Mouse (Mus musculus): Measurements from ENCODE around the gene Tmem38a. TPM values are rescaled to one million over a fixed set of nuclear protein-coding genes. Genes with fewer than 3 reads are reported as not detected.

The Tmem38a gene
- total and polyA plus RNA-seq, 2 experiments from 2014 or later = 47.7 to 71.8 TPM

DNA sequence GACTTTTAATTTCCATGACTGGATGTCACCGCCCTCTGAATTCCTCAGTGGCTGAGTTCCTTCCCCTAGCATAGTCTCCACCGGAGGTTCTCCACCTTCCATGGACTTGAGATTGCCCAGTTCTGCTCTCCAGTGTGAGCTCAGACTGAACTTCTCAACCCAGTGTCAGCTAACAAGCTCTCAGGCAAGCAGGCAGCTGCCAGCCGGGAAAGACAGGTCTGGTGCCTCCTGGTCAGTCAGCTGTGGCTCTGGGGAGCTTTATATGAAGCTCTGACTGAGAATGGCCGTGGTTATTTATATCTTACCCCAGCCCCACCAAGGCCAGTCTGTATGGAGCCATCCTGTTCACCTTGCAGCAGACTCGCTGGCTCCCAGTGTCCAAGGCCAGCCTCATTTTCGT, 12.5 kb downstream of the Tmem38a start:
- Histone ChIP-seq H3K9ac (replicated peaks; ENCODE audit: low read length) (no peak overlapping the region), H3K36me3 (ENCODE audit: insufficient read depth, low read length) (peaks cover 5% of the 10 kb centered on the region; the same call in 1 of the 2 replicates), H3K4me1 (ENCODE audit: insufficient read depth, low read length) (no peaks in the 10 kb centered on the region), H3K4me2 (ENCODE audit: low read depth, low read length) (no peak overlapping the region), H3K4me3 (ENCODE audit: low read length) (no peak overlapping the region), H3K9me3 (ENCODE audit: low read length) (no peaks in the 10 kb centered on the region), H3K27me3 (ENCODE audit: insufficient read depth, low read length) (no peaks in the 10 kb centered on the region), H3K27ac (no peak overlapping the region)
- WGBS = 81% methylated on average over 6 of the region's 6 CpGs
- DNase-seq (ENCODE audit: low spot score) = no peak
- no peak for TF ChIP-seq CTCF (IDR thresholded peaks at IDR 0.05; ENCODE audit: low read depth)
- no peak for ATAC-seq

DNA sequence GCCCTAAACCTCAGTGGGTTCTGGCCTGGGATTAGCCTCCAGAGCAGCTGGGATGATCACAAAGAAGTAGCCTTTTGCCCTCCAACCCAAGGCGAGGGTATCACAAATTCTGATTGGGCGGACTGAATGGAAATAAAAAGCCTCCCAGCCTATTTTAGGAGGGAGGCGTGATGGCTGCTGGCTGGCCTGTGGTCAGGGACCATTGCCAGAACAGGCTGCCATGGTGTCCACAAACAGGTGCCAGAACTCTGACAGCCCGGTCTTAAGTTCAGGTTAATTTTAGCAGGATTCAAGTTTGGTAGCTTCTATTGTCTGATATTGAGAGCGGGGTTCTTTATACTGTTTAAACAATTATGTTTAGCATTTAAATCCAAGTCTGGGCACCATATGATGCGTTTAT, 16.0 kb downstream of the Tmem38a start:
- no peak overlapping the region for H3K4me3 ChIP-seq (ENCODE audit: low read length)
- no peak overlapping the region for H3K27ac ChIP-seq
- no peak overlapping the region for H3K4me2 ChIP-seq (ENCODE audit: low read depth, low read length)
- ATAC-seq (no peak), DNase-seq (ENCODE audit: low spot score) (peak; percentile 54)
- H3K9ac ChIP-seq (replicated peaks; ENCODE audit: low read length) = no peak overlapping the region
- no peaks in the 10 kb centered on the region for H3K4me1 ChIP-seq (ENCODE audit: insufficient read depth, low read length)
- 50% methylated on average over 6 of the region's 6 CpGs for WGBS
- H3K9me3 ChIP-seq (ENCODE audit: low read length) = no peaks in the 10 kb centered on the region
- TF ChIP-seq CTCF (IDR thresholded peaks at IDR 0.05; ENCODE audit: low read depth) = no peak
- no peaks in the 10 kb centered on the region for H3K36me3 ChIP-seq (ENCODE audit: insufficient read depth, low read length)
- no peaks in the 10 kb centered on the region for H3K27me3 ChIP-seq (ENCODE audit: insufficient read depth, low read length)

DNA sequence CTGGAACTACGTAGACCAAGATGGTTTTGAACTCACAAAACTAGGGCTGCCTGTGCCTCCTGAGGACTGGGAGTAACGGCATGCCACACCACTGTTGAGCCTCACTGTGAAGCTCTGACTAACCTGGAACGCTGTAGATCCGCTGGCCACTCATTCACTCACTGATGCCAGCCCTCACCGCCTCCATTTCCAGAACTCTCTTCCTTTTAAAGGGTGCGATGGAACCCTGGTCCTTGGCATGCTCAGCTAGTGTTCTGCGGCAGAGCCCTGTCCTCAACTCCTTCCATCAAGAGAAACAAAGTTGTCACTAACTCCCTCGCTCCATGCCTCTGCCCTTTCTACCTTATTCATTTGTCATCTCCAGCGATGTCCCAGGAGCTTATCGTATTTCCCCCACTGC, 17.0 kb downstream of the Tmem38a start:
- Histone ChIP-seq H3K9ac (replicated peaks; ENCODE audit: low read length) (no peak overlapping the region), H3K27me3 (ENCODE audit: insufficient read depth, low read length) (no peaks in the 10 kb centered on the region), H3K4me2 (ENCODE audit: low read depth, low read length) (no peak overlapping the region), H3K9me3 (ENCODE audit: low read length) (no peaks in the 10 kb centered on the region), H3K36me3 (ENCODE audit: insufficient read depth, low read length) (no peaks in the 10 kb centered on the region), H3K4me1 (ENCODE audit: insufficient read depth, low read length) (no peaks in the 10 kb centered on the region), H3K27ac (no peak overlapping the region), H3K4me3 (ENCODE audit: low read length) (no peak overlapping the region)
- 90% methylated on average over 10 of the region's 10 CpGs for whole genome bisulfite sequencing
- ATAC-seq = no peak
- DNase-seq (ENCODE audit: low spot score) = no peak
- TF ChIP-seq CTCF (IDR thresholded peaks at IDR 0.05; ENCODE audit: low read depth) = no peak

DNA sequence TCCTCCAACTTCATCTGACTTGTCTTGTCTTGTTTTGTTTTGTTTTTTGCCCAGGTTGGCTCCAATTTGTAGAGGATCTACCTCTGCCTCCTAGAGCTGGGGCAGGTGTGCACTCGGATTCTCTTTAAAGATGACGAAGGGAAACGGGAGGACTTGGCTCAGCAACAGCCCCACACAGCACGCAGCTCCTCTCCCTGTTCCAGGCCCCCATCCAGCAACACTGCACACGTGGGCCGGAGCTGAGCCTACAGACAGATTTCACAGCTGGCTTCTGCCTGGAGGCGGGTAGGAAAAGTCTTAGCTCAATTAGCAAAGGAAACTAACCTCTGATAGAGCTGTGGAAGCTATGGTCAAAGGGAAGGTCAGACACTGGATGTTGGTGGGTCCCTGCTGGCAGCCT, 17.4 kb downstream of the Tmem38a start:
- Histone ChIP-seq H3K36me3 (ENCODE audit: insufficient read depth, low read length) (no peaks in the 10 kb centered on the region), H3K27me3 (ENCODE audit: insufficient read depth, low read length) (no peaks in the 10 kb centered on the region), H3K4me2 (ENCODE audit: low read depth, low read length) (no peak overlapping the region), H3K9ac (replicated peaks; ENCODE audit: low read length) (no peak overlapping the region), H3K9me3 (ENCODE audit: low read length) (no peaks in the 10 kb centered on the region), H3K27ac (no peak overlapping the region), H3K4me3 (ENCODE audit: low read length) (no peak overlapping the region), H3K4me1 (ENCODE audit: insufficient read depth, low read length) (no peaks in the 10 kb centered on the region)
- 60% methylated on average over 7 of the region's 7 CpGs for WGBS
- TF ChIP-seq CTCF (IDR thresholded peaks at IDR 0.05; ENCODE audit: low read depth) = no peak
- DNase-seq (ENCODE audit: low spot score) (no peak), ATAC-seq (no peak)

DNA sequence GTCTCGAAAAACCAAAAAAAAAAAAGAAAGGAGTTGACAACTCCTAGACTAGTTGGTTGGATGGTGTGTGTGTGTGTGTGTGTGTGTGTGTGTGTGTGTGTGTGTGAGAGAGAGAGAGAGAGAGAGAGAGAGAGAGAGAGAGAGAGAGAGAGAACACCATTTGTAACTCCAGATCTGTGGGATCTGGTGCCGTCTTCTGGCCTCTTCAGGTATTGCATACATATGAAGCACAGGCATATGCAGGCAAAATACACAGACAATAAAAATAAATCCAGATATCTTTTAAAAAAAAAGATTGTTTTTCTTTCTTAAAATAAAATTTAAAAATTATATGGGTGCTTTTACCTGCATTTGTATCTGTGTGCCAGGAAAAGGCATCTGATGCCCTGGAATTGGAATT, 18.3 kb downstream of the Tmem38a start:
- H3K4me3 ChIP-seq (ENCODE audit: low read length) = no peak overlapping the region
- TF ChIP-seq CTCF (IDR thresholded peaks at IDR 0.05; ENCODE audit: low read depth) = peak; percentile 70
- no peak overlapping the region for H3K9ac ChIP-seq (replicated peaks; ENCODE audit: low read length)
- 0 out of 2 replicates have a peak, but pooled peaks have one; percentile 48 for ATAC-seq
- H3K27me3 ChIP-seq (ENCODE audit: insufficient read depth, low read length) = no peaks in the 10 kb centered on the region
- no peaks in the 10 kb centered on the region for H3K4me1 ChIP-seq (ENCODE audit: insufficient read depth, low read length)
- no peak overlapping the region for H3K27ac ChIP-seq
- H3K4me2 ChIP-seq (ENCODE audit: low read depth, low read length) = no peak overlapping the region
- H3K36me3 ChIP-seq (ENCODE audit: insufficient read depth, low read length) = no peaks in the 10 kb centered on the region
- no peaks in the 10 kb centered on the region for H3K9me3 ChIP-seq (ENCODE audit: low read length)
- 76% methylated on average over 2 of the region's 2 CpGs for WGBS
- DNase-seq (ENCODE audit: low spot score) = peak; percentile 48

Small RNA genes within 50 kb of the gene (microRNA-seq; reads per million reads assigned to microRNA genes)
- gene Gm28019 = 0 reads per million in 2 experiments

Other genes with a start within 250 kb of the Tmem38a start
- gene Eps15l1, start 150.6 kb upstream of the Tmem38a start, total RNA-seq (2014; rRNA removed) = 49.6 and 66.0 TPM in 2 replicates
- 43.4 and 45.5 TPM in 2 replicates for gene Eps15l1, start 150.6 kb upstream of the Tmem38a start, polyA plus RNA-seq (2015; fragmentation: Nextera tagmentation; extraction: Ambion mirVana)
- 0.40 and 0.42 TPM in 2 replicates for gene Calr3, start 128.2 kb upstream of the Tmem38a start, total RNA-seq (2014; rRNA removed)
- gene Calr3, start 128.2 kb upstream of the Tmem38a start, polyA plus RNA-seq (2015; fragmentation: Nextera tagmentation; extraction: Ambion mirVana) = 1.4 and 1.9 TPM in 2 replicates
- gene 1700030K09Rik, start 128.2 kb upstream of the Tmem38a start, total RNA-seq (2014; rRNA removed) = 8.6 and 11.3 TPM in 2 replicates
- 13.1 and 13.2 TPM in 2 replicates for gene 1700030K09Rik, start 128.2 kb upstream of the Tmem38a start, polyA plus RNA-seq (2015; fragmentation: Nextera tagmentation; extraction: Ambion mirVana)
- gene Cherp, start 96.8 kb upstream of the Tmem38a start, total RNA-seq (2014; rRNA removed) = 27.0 and 90.6 TPM in 2 replicates
- 37.3 and 40.3 TPM in 2 replicates for gene Cherp, start 96.8 kb upstream of the Tmem38a start, polyA plus RNA-seq (2015; fragmentation: Nextera tagmentation; extraction: Ambion mirVana)
- gene Slc35e1, start 79.4 kb upstream of the Tmem38a start, total RNA-seq (2014; rRNA removed) = 57.3 and 65.8 TPM in 2 replicates
- 12.5 and 12.9 TPM in 2 replicates for gene Slc35e1, start 79.4 kb upstream of the Tmem38a start, polyA plus RNA-seq (2015; fragmentation: Nextera tagmentation; extraction: Ambion mirVana)
- 12.4 and 15.2 TPM in 2 replicates for gene Med26, start 23.8 kb upstream of the Tmem38a start, total RNA-seq (2014; rRNA removed)
- 14.0 and 15.5 TPM in 2 replicates for gene Med26, start 23.8 kb upstream of the Tmem38a start, polyA plus RNA-seq (2015; fragmentation: Nextera tagmentation; extraction: Ambion mirVana)
- 94.4 and 106 TPM in 2 replicates for gene Smim7, start 967 bp upstream of the Tmem38a start, total RNA-seq (2014; rRNA removed)
- 143 and 154 TPM in 2 replicates for gene Smim7, start 967 bp upstream of the Tmem38a start, polyA plus RNA-seq (2015; fragmentation: Nextera tagmentation; extraction: Ambion mirVana)
- gene Nwd1, start 74.7 kb downstream of the Tmem38a start, total RNA-seq (2014; rRNA removed) = 42.1 and 50.7 TPM in 2 replicates
- gene Nwd1, start 74.7 kb downstream of the Tmem38a start, polyA plus RNA-seq (2015; fragmentation: Nextera tagmentation; extraction: Ambion mirVana) = 2.9 and 3.1 TPM in 2 replicates
- 259 and 269 TPM in 2 replicates for gene Sin3b, start 151.2 kb downstream of the Tmem38a start, total RNA-seq (2014; rRNA removed)
- gene Sin3b, start 151.2 kb downstream of the Tmem38a start, polyA plus RNA-seq (2015; fragmentation: Nextera tagmentation; extraction: Ambion mirVana) = 245 and 250 TPM in 2 replicates
- 0.68 and 1.5 TPM in 2 replicates for gene F2rl3, start 189.8 kb downstream of the Tmem38a start, total RNA-seq (2014; rRNA removed)
- 0.20 and 0.29 TPM in 2 replicates for gene F2rl3, start 189.8 kb downstream of the Tmem38a start, polyA plus RNA-seq (2015; fragmentation: Nextera tagmentation; extraction: Ambion mirVana)

Measured in hindbrain, postnatal 0 days (tissue).